Mouse (Mus musculus): ENCODE measurements at regions not wholly inside any gene's neighbourhood (a gene's known extent, or its start where the extent isn't known, plus 50 kb on each side); places are given as distances from the start of the nearest gene placed in this dataset.
"Not testable (repeated sequence)": the region's sequence is repeated elsewhere in the genome, so short reads cannot be mapped to it uniquely, and the experiment has no call there.

GRCm38 (mm10) chr14:86204582-86204981 lies 936.5 kb downstream of the Diaph3 start:
- DNase-seq (ENCODE audit: low spot score): no peak

- no peak for DNase-seq (ENCODE audit: low spot score)
Observed at GRCm38 (mm10) chr14:86197864-86198263, 943.2 kb downstream of the Diaph3 start.

- DNase-seq (ENCODE audit: low spot score): no peak
Observed at GRCm38 (mm10) chr14:86184663-86185381, 956.2 kb downstream of the Diaph3 start.

GRCm38 (mm10) chr14:86178517-86178916 lies 962.5 kb downstream of the Diaph3 start:
- DNase-seq (ENCODE audit: low spot score): no peak

- no peak for DNase-seq (ENCODE audit: low spot score)
Observed at GRCm38 (mm10) chr14:86171118-86171517, 969.9 kb downstream of the Diaph3 start.

GRCm38 (mm10) chr14:86159151-86159550 lies 981.9 kb downstream of the Diaph3 start:
- no peak for DNase-seq (ENCODE audit: low spot score)

- DNase-seq (ENCODE audit: low spot score): no peak
Observed at GRCm38 (mm10) chr14:86154688-86155087, 986.3 kb downstream of the Diaph3 start.

- DNase-seq (ENCODE audit: low spot score): no peak
Observed at GRCm38 (mm10) chr14:86151276-86151675, 989.8 kb downstream of the Diaph3 start.

GRCm38 (mm10) chr14:86150329-86150866 lies 990.6 kb downstream of the Diaph3 start:
- DNase-seq (ENCODE audit: low spot score): no peak

GRCm38 (mm10) chr14:86115254-86116057 lies 1025.6 kb downstream of the Diaph3 start:
- no peak for DNase-seq (ENCODE audit: low spot score)

- no peak for DNase-seq (ENCODE audit: low spot score)
Observed at GRCm38 (mm10) chr14:86101497-86101896, 1039.5 kb downstream of the Diaph3 start.

- no peak for DNase-seq (ENCODE audit: low spot score)
Observed at GRCm38 (mm10) chr14:86070313-86071100, 1070.5 kb downstream of the Diaph3 start.

- DNase-seq (ENCODE audit: low spot score): no peak
Observed at GRCm38 (mm10) chr14:86069329-86069728, 1071.7 kb downstream of the Diaph3 start.

- DNase-seq (ENCODE audit: low spot score): no peak
Observed at GRCm38 (mm10) chr14:86067743-86068142, 1073.3 kb downstream of the Diaph3 start.

GRCm38 (mm10) chr14:86063620-86063943 lies 1077.5 kb downstream of the Diaph3 start:
- DNase-seq (ENCODE audit: low spot score): no peak

- DNase-seq (ENCODE audit: low spot score): no peak
Observed at GRCm38 (mm10) chr14:86062885-86063619, 1078.0 kb downstream of the Diaph3 start.

- no peak for DNase-seq (ENCODE audit: low spot score)
Observed at GRCm38 (mm10) chr14:86056991-86057390, 1084.0 kb downstream of the Diaph3 start.

- no peak for DNase-seq (ENCODE audit: low spot score)
Observed at GRCm38 (mm10) chr14:86054668-86055067, 1086.4 kb downstream of the Diaph3 start.

- DNase-seq (ENCODE audit: low spot score): no peak
Observed at GRCm38 (mm10) chr14:86029401-86029800, 1111.6 kb downstream of the Diaph3 start.

- not testable (repeated sequence) for DNase-seq (ENCODE audit: low spot score)
Observed at GRCm38 (mm10) chr14:86017611-86018010, 1123.4 kb downstream of the Diaph3 start.
